Mouse (Mus musculus) c-Kit-positive CD71-positive TER-119-negative erythroid progenitor cells, embryonic 14.5 days (primary cell): ENCODE results near the gene Galnt9.

Source experiments
- DNase-seq: peaks from one replicate; pipeline ENCODE4 v3.0.0-alpha.2; 2013; ENCODE audit warnings: low read depth

The Galnt9 gene

DNA sequence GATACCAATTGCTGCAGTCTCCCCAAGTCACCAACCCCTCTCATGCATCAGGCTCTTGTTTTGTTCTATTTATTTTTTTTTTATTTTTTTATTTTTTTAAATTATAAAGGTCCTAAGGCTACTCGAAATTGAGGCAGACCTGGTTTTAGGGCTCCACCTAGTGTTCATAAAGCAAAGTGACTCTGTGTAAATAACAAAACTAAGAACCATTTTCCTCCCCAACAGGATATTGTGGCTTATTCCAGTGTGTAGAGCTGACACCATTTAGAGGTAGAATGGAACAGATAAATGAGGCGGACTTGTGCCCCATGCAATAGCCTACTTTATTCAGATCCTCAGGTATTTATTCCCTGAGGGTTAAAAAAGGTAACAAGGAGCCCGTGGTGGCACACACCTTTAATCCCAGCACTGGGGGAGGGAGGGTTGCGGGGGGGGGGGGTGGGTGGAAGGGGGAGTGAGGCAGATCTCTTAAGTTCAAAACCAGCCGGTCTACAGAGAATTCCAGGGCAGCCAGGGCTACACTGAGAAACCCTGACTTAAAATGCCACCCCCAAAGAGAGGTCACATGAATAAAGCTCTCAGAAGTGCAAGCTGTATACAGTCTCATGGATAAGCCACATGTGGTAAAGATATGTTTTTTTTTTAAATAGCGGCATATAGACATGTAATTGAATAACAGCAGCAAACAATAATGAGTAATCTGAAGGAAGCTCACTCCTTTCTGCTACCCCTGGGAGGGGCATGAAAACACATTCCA lies 92.0 kb downstream of the Galnt9 start:
- no peak for DNase-seq

- DNase-seq: no peak
Observed at GRCm38 (mm10) chr5:110638306-110639074, 94.3 kb downstream of the Galnt9 start.

- DNase-seq: peak; percentile 63
Observed at GRCm38 (mm10) chr5:110639459-110639858, 95.3 kb downstream of the Galnt9 start.

GRCm38 (mm10) chr5:110646377-110646776 lies 102.2 kb downstream of the Galnt9 start:
- DNase-seq: peak; percentile 44

GRCm38 (mm10) chr5:110652719-110653648 lies 108.8 kb downstream of the Galnt9 start, which contains the start of the genes Noc4l and Ddx51:
Gene Noc4l (minus strand): TSS chr5:110653417.
Gene Ddx51 (plus strand): TSS chr5:110653451.
- DNase-seq: peak; percentile 92

- DNase-seq: no peak
Observed at GRCm38 (mm10) chr5:110653686-110654085, 109.5 kb downstream of the Galnt9 start.

DNA sequence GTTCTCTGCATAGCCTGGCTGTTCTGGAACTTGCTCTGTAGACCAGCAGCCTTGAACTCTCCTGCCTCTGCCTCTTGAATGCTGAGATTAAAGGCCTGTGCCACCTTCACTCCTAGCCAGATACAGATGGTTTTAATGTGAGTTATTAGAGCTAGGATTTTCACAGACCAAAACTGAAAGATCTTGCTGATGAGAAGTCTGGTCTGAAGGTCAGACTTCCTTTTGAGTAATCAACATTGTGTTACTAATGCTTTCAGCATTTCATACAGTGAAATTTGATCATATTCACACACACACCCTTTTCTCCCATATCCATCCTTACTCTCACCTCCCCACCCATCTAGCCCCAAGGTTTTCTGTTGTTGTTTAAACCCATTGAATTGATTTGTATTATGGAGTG lies 115.5 kb downstream of the Galnt9 start:
- DNase-seq: no peak

- no peak for DNase-seq
Observed at GRCm38 (mm10) chr5:110664041-110664440, 119.9 kb downstream of the Galnt9 start.

- no peak for DNase-seq
Observed at GRCm38 (mm10) chr5:110664750-110665269, 120.7 kb downstream of the Galnt9 start.

DNA sequence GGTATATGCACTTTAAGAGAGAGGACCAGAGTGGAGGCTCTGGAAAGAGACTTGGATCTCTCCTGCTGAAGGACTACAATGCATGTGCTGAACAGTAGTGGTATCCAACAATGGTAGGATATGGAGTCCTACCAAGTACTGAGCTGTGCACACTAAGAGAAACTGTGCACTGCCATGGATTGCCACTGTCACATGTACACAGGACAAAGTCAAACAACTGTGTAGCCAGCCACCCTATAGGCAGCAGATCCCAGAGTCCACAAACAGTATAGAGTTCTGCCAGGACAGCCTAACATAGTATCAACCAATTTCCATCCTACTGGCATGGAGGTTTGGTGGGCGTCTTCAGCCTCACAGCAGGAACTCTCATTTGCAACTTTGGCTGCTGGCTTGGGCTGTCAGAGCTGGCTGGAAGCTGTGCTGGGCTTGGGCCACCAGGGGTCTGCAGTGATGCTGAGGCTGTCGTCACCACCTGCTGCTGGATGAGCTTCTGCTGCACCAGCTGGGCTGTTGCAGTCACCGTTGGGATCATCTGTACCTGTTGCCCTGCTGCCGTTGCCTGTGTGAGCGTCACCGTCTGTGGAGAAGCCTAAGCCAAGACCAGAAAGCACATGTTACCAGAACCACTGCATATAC lies 121.4 kb downstream of the Galnt9 start:
- no peak for DNase-seq
